Mouse (Mus musculus): ENCODE measurements around the gene Rnf207. TPM values are rescaled to one million over a fixed set of nuclear protein-coding genes. Genes with fewer than 3 reads are reported as not detected.

Rnf207 gene
- total and polyA plus RNA-seq, 2 experiments from 2014 or later: 7.2 to 15.2 TPM

- Histone ChIP-seq H3K36me3 (ENCODE audit: insufficient read depth, low read length) (peaks cover 21% of the 10 kb centered on the region), H3K4me2 (ENCODE audit: low read depth, low read length, poor library complexity, severe bottlenecking) (peak overlapping the region; percentile 49), H3K9ac (replicated peaks; ENCODE audit: low read length, poor library complexity, severe bottlenecking) (peak overlapping the region; percentile 44; the same call in 1 of the 2 replicates), H3K27me3 (ENCODE audit: insufficient read depth, low read length) (peaks cover 63% of the 10 kb centered on the region), H3K27ac (ENCODE audit: low read depth, low read length) (no peak overlapping the region), H3K4me3 (ENCODE audit: low read depth, low read length) (peak overlapping the region; percentile 35), H3K4me1 (ENCODE audit: insufficient read depth, low read length) (peaks cover 9% of the 10 kb centered on the region; the same call in 1 of the 2 replicates), H3K9me3 (ENCODE audit: low read length) (no peaks in the 10 kb centered on the region)
- 6% methylated on average over 68 of the region's 70 CpGs for WGBS
- ATAC-seq (ENCODE audit: low FRiP score) (peak; percentile 69), DNase-seq (ENCODE audit: low spot score) (peak; percentile 82)
- peak; percentile 89 for TF ChIP-seq CTCF (IDR thresholded peaks at IDR 0.05)
Measured at GRCm38 (mm10) chr4:152283186-152283950, 35.4 kb downstream of the Rnf207 start.

DNA sequence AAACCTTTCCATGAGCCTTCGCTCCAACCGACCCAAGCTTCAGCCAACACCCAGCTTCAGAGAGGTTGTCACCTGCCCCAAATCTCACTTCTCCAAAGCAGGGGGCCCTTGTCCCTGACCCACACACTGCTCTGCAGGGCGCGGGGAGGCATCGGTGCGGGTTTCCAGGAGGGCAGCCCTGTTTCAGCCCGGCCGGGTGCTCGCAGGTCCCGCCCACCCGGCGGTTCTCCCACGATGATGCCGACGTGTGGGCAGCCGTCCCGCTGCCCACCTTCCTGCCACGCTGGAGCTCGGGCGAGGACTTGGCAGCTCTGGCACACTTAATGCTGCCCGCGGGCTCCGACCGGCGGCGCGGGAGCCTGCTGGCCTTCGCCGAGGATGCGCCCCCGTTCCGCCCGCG is 36.1 kb downstream of the Rnf207 start:
- ATAC-seq (ENCODE audit: low FRiP score): no peak
- H3K9me3 ChIP-seq (ENCODE audit: low read length): no peaks in the 10 kb centered on the region
- peak overlapping the region; percentile 44; the same call in 1 of the 2 replicates for H3K9ac ChIP-seq (replicated peaks; ENCODE audit: low read length, poor library complexity, severe bottlenecking)

GRCm38 (mm10) chr4:152281601-152282000 is 37.2 kb downstream of the Rnf207 start:
- Histone ChIP-seq H3K9ac (replicated peaks; ENCODE audit: low read length, poor library complexity, severe bottlenecking) (no peak overlapping the region), H3K4me1 (ENCODE audit: insufficient read depth, low read length) (peaks cover 5% of the 10 kb centered on the region; the same call in 1 of the 2 replicates), H3K9me3 (ENCODE audit: low read length) (no peaks in the 10 kb centered on the region), H3K36me3 (ENCODE audit: insufficient read depth, low read length) (peaks cover 21% of the 10 kb centered on the region), H3K27ac (ENCODE audit: low read depth, low read length) (no peak overlapping the region), H3K4me2 (ENCODE audit: low read depth, low read length, poor library complexity, severe bottlenecking) (no peak overlapping the region), H3K27me3 (ENCODE audit: insufficient read depth, low read length) (peaks cover 51% of the 10 kb centered on the region), H3K4me3 (ENCODE audit: low read depth, low read length) (no peak overlapping the region)
- WGBS: 68% methylated on average over 15 of the region's 15 CpGs
- ATAC-seq (ENCODE audit: low FRiP score) (no peak), DNase-seq (ENCODE audit: low spot score) (no peak)
- TF ChIP-seq CTCF (IDR thresholded peaks at IDR 0.05): no peak

More for the DNA sequence above, 36.1 kb downstream of the Rnf207 start:
- Histone ChIP-seq H3K4me1 (ENCODE audit: insufficient read depth, low read length) (peaks cover 9% of the 10 kb centered on the region; the same call in 1 of the 2 replicates), H3K27ac (ENCODE audit: low read depth, low read length) (no peak overlapping the region), H3K4me2 (ENCODE audit: low read depth, low read length, poor library complexity, severe bottlenecking) (peak overlapping the region; percentile 49), H3K36me3 (ENCODE audit: insufficient read depth, low read length) (peaks cover 21% of the 10 kb centered on the region), H3K4me3 (ENCODE audit: low read depth, low read length) (peak overlapping the region; percentile 35), H3K27me3 (ENCODE audit: insufficient read depth, low read length) (peaks cover 57% of the 10 kb centered on the region)
- DNase-seq (ENCODE audit: low spot score): no peak
- 21% methylated on average over 28 of the region's 34 CpGs for WGBS
- TF ChIP-seq CTCF (IDR thresholded peaks at IDR 0.05): no peak

DNA sequence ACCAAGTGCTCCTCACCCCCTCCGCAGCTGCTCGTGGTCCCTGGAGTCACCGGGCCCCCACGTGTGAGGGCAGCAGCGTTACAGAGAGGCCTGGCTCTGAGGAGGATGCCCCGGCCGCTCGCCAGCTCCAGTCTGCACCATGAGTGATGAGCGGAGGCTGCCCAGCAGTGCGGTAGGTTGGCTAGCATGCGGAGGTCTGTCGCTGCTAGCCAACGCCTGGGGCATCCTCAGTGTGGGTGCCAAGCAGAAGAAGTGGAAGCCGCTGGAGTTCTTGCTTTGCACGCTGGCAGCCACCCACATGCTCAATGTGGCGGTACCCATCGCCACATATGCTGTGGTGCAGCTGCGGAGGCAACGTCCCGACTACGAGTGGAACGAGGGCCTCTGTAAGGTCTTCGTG is 39.8 kb downstream of the Rnf207 start:
- no peak for ATAC-seq (ENCODE audit: low FRiP score)
- Histone ChIP-seq H3K36me3 (ENCODE audit: insufficient read depth, low read length) (peaks cover 21% of the 10 kb centered on the region), H3K27ac (ENCODE audit: low read depth, low read length) (no peak overlapping the region), H3K4me3 (ENCODE audit: low read depth, low read length) (no peak overlapping the region), H3K4me2 (ENCODE audit: low read depth, low read length, poor library complexity, severe bottlenecking) (no peak overlapping the region), H3K9ac (replicated peaks; ENCODE audit: low read length, poor library complexity, severe bottlenecking) (no peak overlapping the region), H3K27me3 (ENCODE audit: insufficient read depth, low read length) (peaks cover 37% of the 10 kb centered on the region), H3K9me3 (ENCODE audit: low read length) (no peaks in the 10 kb centered on the region), H3K4me1 (ENCODE audit: insufficient read depth, low read length) (peaks cover 4% of the 10 kb centered on the region; the same call in 1 of the 2 replicates)
- peak; percentile 70 for DNase-seq (ENCODE audit: low spot score)
- no peak for TF ChIP-seq CTCF (IDR thresholded peaks at IDR 0.05)
- 85% methylated on average over 23 of the region's 23 CpGs for WGBS

DNA sequence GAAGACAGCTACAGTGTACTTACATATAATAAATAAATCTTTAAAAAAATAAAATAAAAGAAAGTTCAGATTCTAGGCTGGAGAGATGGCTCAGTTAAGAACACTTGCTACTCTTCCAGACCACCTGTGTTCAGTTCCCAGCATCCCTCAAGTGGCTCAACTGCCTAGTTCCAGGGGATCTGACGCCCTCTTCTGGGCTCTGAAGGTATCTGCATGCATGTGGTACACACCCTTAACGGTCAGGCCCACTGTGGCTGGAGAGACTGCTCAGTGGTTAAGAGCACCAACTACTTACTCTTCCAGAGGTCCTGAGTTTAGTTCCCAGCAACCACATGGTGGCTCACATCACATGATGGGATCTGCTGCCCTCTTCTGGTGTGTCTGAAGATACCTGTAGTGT is 40.9 kb downstream of the Rnf207 start:
- TF ChIP-seq CTCF (IDR thresholded peaks at IDR 0.05): peak; percentile 33; the same call in 1 of the 2 replicates
- no peak overlapping the region for H3K27ac ChIP-seq (ENCODE audit: low read depth, low read length)
- peaks cover 21% of the 10 kb centered on the region for H3K36me3 ChIP-seq (ENCODE audit: insufficient read depth, low read length)
- no peak overlapping the region for H3K9ac ChIP-seq (replicated peaks; ENCODE audit: low read length, poor library complexity, severe bottlenecking)
- H3K4me1 ChIP-seq (ENCODE audit: insufficient read depth, low read length): peaks cover 10% of the 10 kb centered on the region; the same call in 1 of the 2 replicates
- H3K9me3 ChIP-seq (ENCODE audit: low read length): no peaks in the 10 kb centered on the region
- DNase-seq (ENCODE audit: low spot score) (no peak), ATAC-seq (ENCODE audit: low FRiP score) (no peak)
- peaks cover 33% of the 10 kb centered on the region for H3K27me3 ChIP-seq (ENCODE audit: insufficient read depth, low read length)
- no peak overlapping the region for H3K4me2 ChIP-seq (ENCODE audit: low read depth, low read length, poor library complexity, severe bottlenecking)
- WGBS: 65% methylated on average over 2 of the region's 2 CpGs
- H3K4me3 ChIP-seq (ENCODE audit: low read depth, low read length): no peak overlapping the region

All from midbrain, postnatal 0 days (tissue).